Mouse (Mus musculus) liver, embryonic 12.5 days (tissue): ENCODE results near the gene Magi2. TPM values are rescaled to one million over a fixed set of nuclear protein-coding genes. Genes with fewer than 3 reads are reported as not detected.

Experiments
- ATAC-seq: fragments of 200-750 bp; cut with Nextera tagmentation; 2 replicates; pipeline ENCODE4 v1.8.0; 2017; ENCODE audit warnings: moderate number of reproducible peaks, mild to moderate bottlenecking, moderate library complexity
- H3K27ac ChIP-seq: fragments of 300-500 bp; sonication (generic); 2 replicates; pipeline ENCODE4 v1.5.1; 2016; ENCODE audit warnings: mild to moderate bottlenecking
- H3K27me3 ChIP-seq: fragments of 300-500 bp; sonication (generic); replicated peaks from 2 replicates; pipeline ENCODE4 v1.6.1; 2016; ENCODE audit warnings: mild to moderate bottlenecking, moderate library complexity
- H3K36me3 ChIP-seq: fragments of 300-500 bp; sonication (generic); 2 replicates; pipeline ENCODE4 v1.6.1; 2016; ENCODE audit warnings: mild to moderate bottlenecking, moderate library complexity
- H3K4me1 ChIP-seq: fragments of 300-500 bp; sonication (generic); 2 replicates; pipeline ENCODE4 v1.6.1; 2016
- H3K4me2 ChIP-seq: fragments of 300-500 bp; sonication (generic); 2 replicates; pipeline ENCODE4 v1.6.1; 2016; ENCODE audit warnings: mild to moderate bottlenecking, moderate library complexity
- H3K4me3 ChIP-seq: fragments of 300-500 bp; sonication (generic); 2 replicates; pipeline ENCODE4 v1.5.1; 2016; ENCODE audit warnings: mild to moderate bottlenecking, moderate library complexity
- H3K9ac ChIP-seq: fragments of 300-500 bp; sonication (generic); 2 replicates; pipeline ENCODE4 v1.6.1; 2016; ENCODE audit warnings: mild to moderate bottlenecking, moderate library complexity
- H3K9me3 ChIP-seq: fragments of 300-500 bp; sonication (generic); replicated peaks from 2 replicates; pipeline ENCODE4 v1.6.1; 2016; ENCODE audit warnings: mild to moderate bottlenecking, moderate library complexity
- WGBS: fragments of 180-500 bp; shearing (Covaris S2); methylation state at CpG from one replicate; pipeline ENCODE4 v1.1.7; 2016; ENCODE audit not compliant: insufficient replicate concordance; 5-methylcytosine and 5-hydroxymethylcytosine counted together
- polyA plus RNA-seq: library from polyadenylated mRNA; unstranded; fragments of >200 nt; fragmentation: Nextera tagmentation; extraction: Ambion mirVana; gene quantifications from 2 replicates; pipeline ENCODE4 v1.2.1, GENCODE M21; 2016

Magi2 gene
- polyA plus RNA-seq, 1 experiment from 2014 or later: 0.77 TPM

GRCm38 (mm10) chr5:20285080-20285840, 1058.4 kb downstream of the Magi2 start:
- no peak for ATAC-seq
- no peaks in the 10 kb centered on the region for H3K4me1 ChIP-seq
- no peaks in the 10 kb centered on the region for H3K36me3 ChIP-seq
- H3K27ac ChIP-seq: no peak overlapping the region
- H3K27me3 ChIP-seq: no peaks in the 10 kb centered on the region
- H3K4me2 ChIP-seq: no peak overlapping the region
- no peak overlapping the region for H3K9ac ChIP-seq
- no peaks in the 10 kb centered on the region for H3K9me3 ChIP-seq
- 69% methylated on average over 8 of the region's 8 CpGs for WGBS
- no peak overlapping the region for H3K4me3 ChIP-seq

GRCm38 (mm10) chr5:20294521-20294920, 1067.7 kb downstream of the Magi2 start:
- no peaks in the 10 kb centered on the region for H3K9me3 ChIP-seq
- H3K9ac ChIP-seq: no peak overlapping the region
- no peak overlapping the region for H3K4me2 ChIP-seq
- H3K36me3 ChIP-seq: no peaks in the 10 kb centered on the region
- no peak overlapping the region for H3K4me3 ChIP-seq
- no peak overlapping the region for H3K27ac ChIP-seq
- H3K4me1 ChIP-seq: no peaks in the 10 kb centered on the region
- no peak for ATAC-seq
- H3K27me3 ChIP-seq: no peaks in the 10 kb centered on the region
- 66% methylated on average over 11 of the region's 11 CpGs for whole genome bisulfite sequencing

DNA sequence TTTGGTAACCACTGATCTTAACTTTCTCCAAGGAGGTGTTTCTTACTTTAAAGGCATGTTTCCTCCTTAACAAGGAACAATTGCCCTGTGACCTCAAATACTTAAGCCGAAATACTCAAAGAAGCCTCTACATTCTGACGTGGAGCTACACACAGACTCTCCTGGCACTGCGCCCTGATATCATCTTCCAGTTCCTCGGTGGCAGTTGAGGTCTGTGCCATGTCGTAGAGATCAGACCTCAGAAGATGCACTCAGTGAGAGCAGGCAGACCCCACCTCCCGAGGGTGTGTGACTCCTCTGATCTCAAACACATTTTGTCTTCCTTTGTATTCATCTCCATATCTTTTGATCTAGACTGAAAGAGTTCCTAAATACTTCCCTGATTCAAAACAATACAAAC, 1073.0 kb downstream of the Magi2 start:
- Histone ChIP-seq H3K36me3 (no peaks in the 10 kb centered on the region), H3K27me3 (no peaks in the 10 kb centered on the region)

GRCm38 (mm10) chr5:20303056-20303965, 1076.5 kb downstream of the Magi2 start:
- 70% methylated on average over 8 of the region's 8 CpGs for WGBS
- Histone ChIP-seq H3K36me3 (no peaks in the 10 kb centered on the region), H3K27me3 (no peaks in the 10 kb centered on the region), H3K4me1 (no peaks in the 10 kb centered on the region), H3K4me3 (no peak overlapping the region), H3K9ac (no peak overlapping the region), H3K4me2 (no peak overlapping the region), H3K27ac (no peak overlapping the region), H3K9me3 (no peaks in the 10 kb centered on the region)
- ATAC-seq: no peak

More for the DNA sequence above, 1073.0 kb downstream of the Magi2 start:
- Histone ChIP-seq H3K27ac (no peak overlapping the region), H3K4me2 (no peak overlapping the region), H3K9me3 (no peaks in the 10 kb centered on the region), H3K9ac (no peak overlapping the region), H3K4me3 (no peak overlapping the region), H3K4me1 (no peaks in the 10 kb centered on the region)
- no peak for ATAC-seq
- WGBS: 60% methylated on average over 6 of the region's 6 CpGs

GRCm38 (mm10) chr5:20320970-20321369, 1094.1 kb downstream of the Magi2 start:
- Histone ChIP-seq H3K4me1 (no peaks in the 10 kb centered on the region), H3K4me3 (no peak overlapping the region), H3K9me3 (no peaks in the 10 kb centered on the region), H3K4me2 (no peak overlapping the region), H3K27ac (no peak overlapping the region), H3K9ac (no peak overlapping the region), H3K36me3 (no peaks in the 10 kb centered on the region), H3K27me3 (no peaks in the 10 kb centered on the region)
- ATAC-seq: no peak
- WGBS: 75% methylated on average over 2 of the region's 2 CpGs

DNA sequence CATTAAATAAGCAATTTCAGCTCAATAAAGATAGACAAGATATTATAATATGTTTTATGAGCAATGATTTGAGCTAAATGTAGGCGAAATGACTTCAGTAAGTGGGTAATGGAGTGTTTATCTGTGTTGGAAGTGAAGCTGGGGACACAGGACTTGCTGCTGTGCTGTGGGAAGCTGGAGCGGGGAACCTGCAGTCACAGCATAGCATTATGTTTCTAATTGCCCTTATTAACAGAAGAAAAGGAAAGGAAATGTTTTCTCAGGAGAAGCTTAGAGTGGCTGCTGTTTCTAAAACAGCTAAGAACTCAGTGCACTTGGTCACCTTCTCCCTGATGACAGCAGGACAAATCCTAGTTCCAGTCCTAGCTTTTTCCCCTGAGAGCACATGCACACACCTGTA, 1098.5 kb downstream of the Magi2 start:
- Histone ChIP-seq H3K27ac (no peak overlapping the region), H3K9me3 (no peaks in the 10 kb centered on the region), H3K4me1 (no peaks in the 10 kb centered on the region), H3K9ac (no peak overlapping the region), H3K4me3 (no peak overlapping the region), H3K4me2 (no peak overlapping the region), H3K27me3 (no peaks in the 10 kb centered on the region), H3K36me3 (no peaks in the 10 kb centered on the region)
- ATAC-seq: no peak
- 63% methylated on average over 2 of the region's 2 CpGs for WGBS

DNA sequence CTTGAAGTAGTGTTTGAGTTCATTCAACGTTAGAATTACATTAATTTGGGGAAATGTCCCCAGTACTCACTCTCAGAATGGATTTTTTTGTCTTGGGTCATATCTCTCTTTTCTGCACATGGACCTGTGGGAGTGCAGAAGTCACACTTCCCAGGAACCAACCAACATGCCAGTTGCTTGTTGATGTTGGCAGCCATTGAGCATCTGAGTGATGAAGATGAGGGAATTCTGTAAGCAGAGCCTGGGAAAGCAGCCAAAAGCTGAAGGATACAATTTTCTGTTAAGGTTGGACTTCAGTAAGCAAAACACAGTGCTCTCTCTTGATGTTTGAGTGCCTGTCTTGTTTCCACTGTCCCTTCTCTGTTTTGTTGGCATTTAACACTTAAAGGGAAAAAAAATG, 1102.1 kb downstream of the Magi2 start:
- Histone ChIP-seq H3K27me3 (no peaks in the 10 kb centered on the region), H3K9ac (no peak overlapping the region), H3K36me3 (no peaks in the 10 kb centered on the region), H3K27ac (no peak overlapping the region), H3K4me2 (no peak overlapping the region), H3K4me3 (no peak overlapping the region), H3K4me1 (no peaks in the 10 kb centered on the region), H3K9me3 (no peaks in the 10 kb centered on the region)
- no peak for ATAC-seq
- 30% methylated on average over 1 of the region's 1 CpGs for WGBS

DNA sequence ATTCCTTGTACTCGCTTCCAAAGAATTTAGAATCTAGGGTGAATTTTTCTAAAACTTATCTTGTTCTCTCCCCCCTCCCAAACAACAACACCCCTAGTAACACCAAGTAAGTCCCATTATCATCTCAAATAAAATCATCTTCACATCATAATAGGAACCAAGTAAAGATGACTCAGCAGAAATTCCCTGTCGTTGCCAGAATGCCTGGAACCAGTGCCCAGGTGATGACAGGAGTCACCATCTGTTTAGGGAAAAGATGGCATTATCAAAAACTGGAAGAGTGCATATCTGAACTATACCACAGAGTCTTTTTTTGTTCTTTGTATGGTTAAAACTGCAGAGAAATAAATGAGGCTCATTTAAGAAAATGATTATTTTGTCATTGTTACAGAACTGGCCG, 1103.2 kb downstream of the Magi2 start:
- 65% methylated on average over 3 of the region's 3 CpGs for WGBS

DNA sequence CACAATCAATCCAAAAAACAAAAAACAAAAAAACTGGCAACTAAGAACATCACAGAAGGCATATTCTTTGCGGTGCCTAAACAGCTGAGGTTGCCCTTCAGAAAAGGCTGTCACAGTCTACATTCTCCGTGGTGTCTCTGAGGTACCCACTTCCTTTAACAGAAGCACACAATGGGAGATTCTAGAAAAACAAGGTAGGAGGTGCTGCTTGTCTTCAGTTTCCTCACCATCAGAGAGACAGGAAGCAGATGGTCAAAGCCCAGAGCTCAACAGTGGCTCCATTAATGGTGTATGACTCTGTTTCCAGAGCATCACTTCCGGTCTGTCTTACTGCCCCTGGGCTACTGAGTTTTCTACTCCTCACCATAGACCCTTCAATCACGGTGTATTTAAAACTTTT, 1105.7 kb downstream of the Magi2 start:
- Histone ChIP-seq H3K27ac (no peak overlapping the region), H3K4me2 (no peak overlapping the region), H3K36me3 (no peaks in the 10 kb centered on the region), H3K27me3 (no peaks in the 10 kb centered on the region), H3K9ac (no peak overlapping the region), H3K4me1 (no peaks in the 10 kb centered on the region), H3K9me3 (no peaks in the 10 kb centered on the region), H3K4me3 (no peak overlapping the region)
- no peak for ATAC-seq
- WGBS: 30% methylated on average over 4 of the region's 4 CpGs

More for the DNA sequence above, 1103.2 kb downstream of the Magi2 start:
- Histone ChIP-seq H3K4me1 (no peaks in the 10 kb centered on the region), H3K9ac (no peak overlapping the region), H3K9me3 (no peaks in the 10 kb centered on the region), H3K27me3 (no peaks in the 10 kb centered on the region), H3K4me2 (no peak overlapping the region), H3K4me3 (no peak overlapping the region), H3K27ac (no peak overlapping the region), H3K36me3 (no peaks in the 10 kb centered on the region)
- no peak for ATAC-seq

DNA sequence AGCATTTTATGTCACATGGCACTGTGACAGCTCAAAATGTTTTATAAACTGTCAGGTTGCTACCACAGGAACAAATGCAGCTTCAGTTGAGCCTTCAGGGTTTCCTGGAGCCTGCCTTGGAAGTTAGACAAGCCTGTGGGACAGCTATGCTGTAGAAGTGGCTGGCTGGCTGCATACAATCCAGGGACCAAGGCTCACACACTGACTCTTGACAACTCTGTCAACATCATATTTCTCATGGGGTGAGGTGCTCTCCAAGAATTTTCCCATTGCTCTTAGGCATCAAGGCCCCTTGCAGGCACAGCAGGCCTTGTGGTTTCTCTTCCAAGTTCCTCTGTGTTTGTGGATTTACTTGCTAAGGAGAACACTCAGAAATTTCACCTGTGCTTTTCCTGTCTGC, 1107.7 kb downstream of the Magi2 start:
- Histone ChIP-seq H3K4me3 (no peak overlapping the region), H3K4me1 (no peaks in the 10 kb centered on the region), H3K36me3 (no peaks in the 10 kb centered on the region), H3K9me3 (no peaks in the 10 kb centered on the region), H3K9ac (no peak overlapping the region), H3K27ac (no peak overlapping the region), H3K4me2 (no peak overlapping the region), H3K27me3 (no peaks in the 10 kb centered on the region)
- ATAC-seq: no peak

GRCm38 (mm10) chr5:20352941-20353340, 1126.1 kb downstream of the Magi2 start:
- Histone ChIP-seq H3K27ac (no peak overlapping the region), H3K4me1 (no peaks in the 10 kb centered on the region), H3K36me3 (no peaks in the 10 kb centered on the region), H3K9me3 (no peaks in the 10 kb centered on the region), H3K4me3 (no peak overlapping the region), H3K9ac (no peak overlapping the region), H3K4me2 (no peak overlapping the region), H3K27me3 (no peaks in the 10 kb centered on the region)
- 75% methylated on average over 8 of the region's 8 CpGs for WGBS
- no peak for ATAC-seq

GRCm38 (mm10) chr5:20358437-20358836, 1131.6 kb downstream of the Magi2 start:
- Histone ChIP-seq H3K9ac (no peak overlapping the region), H3K4me3 (no peak overlapping the region), H3K4me2 (no peak overlapping the region), H3K27ac (no peak overlapping the region), H3K27me3 (no peaks in the 10 kb centered on the region), H3K4me1 (no peaks in the 10 kb centered on the region), H3K36me3 (no peaks in the 10 kb centered on the region), H3K9me3 (no peaks in the 10 kb centered on the region)
- WGBS: 44% methylated on average over 5 of the region's 5 CpGs
- no peak for ATAC-seq
